Mouse (Mus musculus) CH12.LX (cell line): ENCODE data around the gene Rab3a. TPM values are rescaled to one million over a fixed set of nuclear protein-coding genes. Genes with fewer than 3 reads are reported as not detected.

Experiments
- DNase-seq: peaks from one replicate; pipeline ENCODE4 v3.0.0-alpha.2; 2013; ENCODE audit errors: extremely low read depth
- H3K27ac ChIP-seq: 2 replicates; pipeline ENCODE4 v1.5.1; 2012; ENCODE audit warnings: low read depth, mild to moderate bottlenecking, control low read depth, moderate library complexity; ENCODE audit not compliant: insufficient read depth
- H3K27me3 ChIP-seq: replicated peaks from 2 replicates; pipeline ENCODE3; 2012; ENCODE audit warnings: inconsistent platforms
- H3K36me3 ChIP-seq, 2 experiments: replicated peaks in 1 of 2; 2 replicates each; pipeline versions ENCODE3 to v1.6.1; 2012; ENCODE audit warnings: inconsistent platforms in 1 of 2, low read length in 1 of 2, mild to moderate bottlenecking in 1 of 2, mixed read lengths in 1 of 2, moderate library complexity in 1 of 2; ENCODE audit not compliant: control insufficient read depth in 1 of 2, insufficient read depth in 1 of 2
- H3K4me1 ChIP-seq, 2 experiments: 2 replicates each; pipeline ENCODE4 v1.6.1; 2012; ENCODE audit warnings: inconsistent platforms in 1 of 2, moderate library complexity in 1 of 2; ENCODE audit not compliant: insufficient read depth in 2 of 2, control insufficient read depth in 1 of 2
- H3K4me2 ChIP-seq: 2 replicates; pipeline ENCODE4 v1.6.1; 2012; ENCODE audit warnings: low read depth, mild to moderate bottlenecking, control low read depth; ENCODE audit not compliant: poor library complexity, insufficient read depth, severe bottlenecking
- H3K4me3 ChIP-seq, 3 experiments: fragments of 150-350 bp in 1 of 3; sonication (generic) in 1 of 3; replicated peaks in 1 of 3; 2 replicates each; pipeline versions ENCODE3 to v1.5.1; 2011 to 2012; ENCODE audit warnings: low read depth in 2 of 3, low read length in 2 of 3, mild to moderate bottlenecking in 2 of 3, moderate library complexity in 2 of 3, control low read depth in 1 of 3, improper control_type of control experiment in 1 of 3, inconsistent platforms in 1 of 3, mixed read lengths in 1 of 3; ENCODE audit not compliant: poor library complexity in 1 of 3
- H3K79me2 ChIP-seq: replicated peaks from 2 replicates; pipeline ENCODE4 v1.6.1; 2012; ENCODE audit warnings: mild to moderate bottlenecking, moderate library complexity; ENCODE audit not compliant: control insufficient read depth, poor library complexity, insufficient read depth, severe bottlenecking; ENCODE audit errors: extremely low read depth
- H3K9ac ChIP-seq: 2 replicates; pipeline ENCODE4 v1.6.1; 2012; ENCODE audit warnings: low read depth, mild to moderate bottlenecking, control low read depth, moderate library complexity; ENCODE audit not compliant: insufficient read depth
- H3K9me3 ChIP-seq: replicated peaks from 2 replicates; pipeline ENCODE3; 2012; ENCODE audit warnings: low read length, inconsistent platforms, mixed read lengths
- BHLHE40 ChIP-seq: IDR thresholded peaks from 2 replicates; pipeline ENCODE4 v1.6.1; 2011; ENCODE audit warnings: mild to moderate bottlenecking, low read depth, low read length, improper control_type of control experiment
- CHD1 ChIP-seq: IDR thresholded peaks from 2 replicates; pipeline ENCODE4 v1.6.1; 2012; ENCODE audit warnings: low read depth, low read length, improper control_type of control experiment, inconsistent platforms
- CHD2 ChIP-seq: IDR thresholded peaks from 2 replicates; pipeline ENCODE4 v1.6.1; 2011; ENCODE audit warnings: low read length, improper control_type of control experiment
- CTCF ChIP-seq, 2 experiments: IDR thresholded peaks in 1 of 2; conservative IDR thresholded peaks in 1 of 2; 2 replicates each; pipeline ENCODE4 v1.5.1; 2011 to 2012; ENCODE audit warnings: low read depth in 2 of 2, low read length in 2 of 2, improper control_type of control experiment in 1 of 2, inconsistent platforms in 1 of 2, mild to moderate bottlenecking in 1 of 2, moderate library complexity in 1 of 2
- E2F4 ChIP-seq: IDR thresholded peaks from 2 replicates; pipeline ENCODE4 v1.6.1; 2011; ENCODE audit warnings: low read depth, low read length, improper control_type of control experiment; ENCODE audit not compliant: insufficient replicate concordance
- ELF1 ChIP-seq: IDR thresholded peaks from 2 replicates; pipeline ENCODE4 v1.6.1; 2014; ENCODE audit warnings: low read depth, mild to moderate bottlenecking, inconsistent platforms, low read length, improper control_type of control experiment
- EP300 ChIP-seq: IDR thresholded peaks from 2 replicates; pipeline ENCODE4 v1.6.1; 2011; ENCODE audit warnings: low read length, improper control_type of control experiment
- ETS1 ChIP-seq: conservative IDR thresholded peaks from 2 replicates; pipeline ENCODE4 v1.6.1; 2012; ENCODE audit warnings: low read depth, mild to moderate bottlenecking, inconsistent platforms, low read length, improper control_type of control experiment, moderate library complexity
- GABPA ChIP-seq: IDR thresholded peaks from 2 replicates; pipeline ENCODE4 v1.6.1; 2012; ENCODE audit warnings: low read depth, low read length, improper control_type of control experiment, inconsistent platforms; ENCODE audit not compliant: insufficient replicate concordance
- HCFC1 ChIP-seq: IDR thresholded peaks from 2 replicates; pipeline ENCODE4 v1.6.1; 2012; ENCODE audit warnings: low read depth, mild to moderate bottlenecking, inconsistent platforms, low read length, improper control_type of control experiment
- JUN ChIP-seq: IDR thresholded peaks from 2 replicates; pipeline ENCODE4 v1.6.1; 2011; ENCODE audit warnings: low read depth, mild to moderate bottlenecking, low read length, improper control_type of control experiment, moderate library complexity; ENCODE audit not compliant: insufficient read depth
- JUND ChIP-seq: conservative IDR thresholded peaks from 2 replicates; pipeline ENCODE4 v1.6.1; 2011; ENCODE audit warnings: low read depth, low read length, improper control_type of control experiment
- KAT2A ChIP-seq: IDR thresholded peaks from 2 replicates; pipeline ENCODE4 v1.6.1; 2012; ENCODE audit warnings: low read length, improper control_type of control experiment, inconsistent platforms; ENCODE audit not compliant: insufficient replicate concordance
- MAFK ChIP-seq: IDR thresholded peaks from 2 replicates; pipeline ENCODE4 v1.6.1; 2011; ENCODE audit warnings: low read length, improper control_type of control experiment; ENCODE audit not compliant: insufficient replicate concordance
- MAX ChIP-seq: IDR thresholded peaks from 2 replicates; pipeline ENCODE4 v1.6.1; 2011; ENCODE audit warnings: low read length, improper control_type of control experiment
- MAZ ChIP-seq: IDR thresholded peaks from 2 replicates; pipeline ENCODE4 v1.6.1; 2012; ENCODE audit warnings: low read depth, mild to moderate bottlenecking, inconsistent platforms, low read length, improper control_type of control experiment, moderate library complexity
- MXI1 ChIP-seq: IDR thresholded peaks from 2 replicates; pipeline ENCODE4 v1.6.1; 2011; ENCODE audit warnings: mild to moderate bottlenecking, low read depth, low read length, improper control_type of control experiment
- MYC ChIP-seq: IDR thresholded peaks from 2 replicates; pipeline ENCODE4 v1.6.1; 2011; ENCODE audit warnings: low read depth, mild to moderate bottlenecking, improper control_type of control experiment, low read length
- NELFE ChIP-seq: IDR thresholded peaks from 2 replicates; pipeline ENCODE4 v1.6.1; 2011; ENCODE audit warnings: low read depth, low read length, improper control_type of control experiment
- NRF1 ChIP-seq: IDR thresholded peaks from 2 replicates; pipeline ENCODE4 v1.6.1; 2014; ENCODE audit warnings: low read depth, mild to moderate bottlenecking, inconsistent platforms, low read length, improper control_type of control experiment, moderate library complexity
- PAX5 ChIP-seq: IDR thresholded peaks from 2 replicates; pipeline ENCODE4 v1.6.1; 2012; ENCODE audit warnings: low read length, inconsistent platforms, mixed read lengths
- POLR2A ChIP-seq: IDR thresholded peaks from 2 replicates; pipeline ENCODE4 v1.6.1; 2011; ENCODE audit warnings: low read depth, mild to moderate bottlenecking, improper control_type of control experiment, low read length
- RAD21 ChIP-seq: IDR thresholded peaks from 2 replicates; pipeline ENCODE4 v1.6.1; 2011; ENCODE audit warnings: low read depth, mild to moderate bottlenecking, low read length, improper control_type of control experiment, moderate library complexity
- RCOR1 ChIP-seq: conservative IDR thresholded peaks from 2 replicates; pipeline ENCODE4 v1.6.1; 2012; ENCODE audit warnings: low read depth, mild to moderate bottlenecking, inconsistent platforms, low read length, improper control_type of control experiment
- SMC3 ChIP-seq: IDR thresholded peaks from 2 replicates; pipeline ENCODE4 v1.6.1; 2011; ENCODE audit warnings: low read depth, low read length, improper control_type of control experiment
- TCF12 ChIP-seq: IDR thresholded peaks from 2 replicates; pipeline ENCODE4 v1.6.1; 2014; ENCODE audit warnings: low read depth, mild to moderate bottlenecking, inconsistent platforms, low read length, improper control_type of control experiment
- UBTF ChIP-seq: IDR thresholded peaks from 2 replicates; pipeline ENCODE4 v1.6.1; 2012; ENCODE audit warnings: low read depth, mild to moderate bottlenecking, inconsistent platforms, low read length, improper control_type of control experiment, moderate library complexity
- USF1 ChIP-seq: IDR thresholded peaks from 2 replicates; pipeline ENCODE4 v1.6.1; 2014; ENCODE audit warnings: low read depth, mild to moderate bottlenecking, inconsistent platforms, low read length, improper control_type of control experiment
- USF2 ChIP-seq: conservative IDR thresholded peaks from 2 replicates; pipeline ENCODE4 v1.6.1; 2011; ENCODE audit warnings: low read depth, low read length, improper control_type of control experiment
- ZC3H11A ChIP-seq: IDR thresholded peaks from 2 replicates; pipeline ENCODE4 v1.6.1; 2012; ENCODE audit warnings: low read depth, mild to moderate bottlenecking, inconsistent platforms, low read length, improper control_type of control experiment
- ZKSCAN1 ChIP-seq: IDR thresholded peaks from 2 replicates; pipeline ENCODE4 v1.6.1; 2012; ENCODE audit warnings: low read depth, inconsistent platforms, low read length, improper control_type of control experiment, borderline replicate concordance
- ZMIZ1 ChIP-seq: IDR thresholded peaks from 2 replicates; pipeline ENCODE4 v1.6.1; 2012; ENCODE audit warnings: low read depth, mild to moderate bottlenecking, inconsistent platforms, low read length, improper control_type of control experiment
- ZNF384 ChIP-seq: IDR thresholded peaks from 2 replicates; pipeline ENCODE4 v1.6.1; 2012; ENCODE audit warnings: low read depth, low read length, improper control_type of control experiment, inconsistent platforms
- dilution Hi-C: fragments of 300-500 bp; cut with MboI; formaldehyde crosslinking; loops from 2 replicates; pipeline ENCODE4 v1.14.3; 2020; ENCODE audit warnings: low sequenced_read_pairs; ENCODE audit not compliant: extremely low pct_unique_long_range_greater_than_20kb, extremely low pct_ligation_motif_present
- in situ Hi-C: fragments of 300-500 bp; cut with MboI; formaldehyde crosslinking; loops from 3 replicates; pipeline ENCODE4 v1.14.3; 2019; ENCODE audit warnings: low sequenced_read_pairs, low pct_ligation_motif_present, low pct_unique_long_range_greater_than_20kb, mixed read lengths
- polyA plus RNA-seq: library from polyadenylated mRNA; unstranded; fragments of >175 nt; gene quantifications from 2 replicates; pipeline ENCODE4 v1.2.1, GENCODE M21; 2012; ENCODE audit warnings: low read depth; ENCODE audit not compliant: insufficient read length
- total RNA-seq, 2 experiments: library from RNA; depleted of rRNA; stranded (reverse); fragments of 300-350 nt in 1 of 2; fragments of >200 nt in 1 of 2; gene quantifications; 2 replicates each; pipeline ENCODE4 v1.2.3; 2012 to 2014

Rab3a gene
- total and polyA plus RNA-seq, 3 experiments: 0.87 to 1.9 (median 0.99) TPM

GRCm38 (mm10) chr8:70756476-70757040 lies 2.1 kb downstream of the Rab3a start:
- in situ Hi-C loops: no loop called here

GRCm38 (mm10) chr8:70757523-70758307 lies 3.2 kb downstream of the Rab3a start:
- Histone ChIP-seq H3K27me3 (no peaks in the 10 kb centered on the region), H3K4me3 (no peak overlapping the region), H3K36me3 (peaks cover 20 to 43% of the 10 kb centered on the region in 2 experiments), H3K27ac (no peak overlapping the region)
- dilution Hi-C loops: no loop called here
- no peak for TF ChIP-seq USF1
- TF ChIP-seq ETS1: no peak
- TF ChIP-seq ZNF384: no peak
- no peak for TF ChIP-seq TCF12
- TF ChIP-seq HCFC1: no peak
- TF ChIP-seq ZMIZ1: no peak
- no peak for TF ChIP-seq JUND
- TF ChIP-seq CTCF (conservative IDR thresholded peaks at IDR 0.05 in 1 of 2, IDR thresholded peaks at IDR 0.05 in 1 of 2; ENCODE audit: low read depth in 2 of 2, low read length in 2 of 2): peak; percentile 36 to 79; a peak in 2 of 4 replicates
- no peak for TF ChIP-seq NRF1
- TF ChIP-seq JUN: no peak
- no peak for TF ChIP-seq BHLHE40
- TF ChIP-seq EP300: no peak
- TF ChIP-seq USF2: no peak
- TF ChIP-seq MAZ: no peak
- no peak for TF ChIP-seq CHD1
- TF ChIP-seq RAD21: peak; percentile 87
- TF ChIP-seq SMC3: peak; percentile 69
- no peak for TF ChIP-seq GABPA
- TF ChIP-seq, all 38 proteins: peak for 3
- DNase-seq: no peak
- Histone ChIP-seq H3K9me3 (no peaks in the 10 kb centered on the region), H3K79me2 (no peaks in the 10 kb centered on the region), H3K4me1 (peaks cover 8 to 48% of the 10 kb centered on the region in 2 experiments), H3K9ac (no peak overlapping the region), H3K4me2 (no peak overlapping the region)
- in situ Hi-C loops: no loop called here

More at GRCm38 (mm10) chr8:70756476-70757040, 2.1 kb downstream of the Rab3a start:
- no peaks in the 10 kb centered on the region for H3K9me3 ChIP-seq
- H3K9ac ChIP-seq: no peak overlapping the region
- H3K36me3 ChIP-seq: peaks cover 20 to 35% of the 10 kb centered on the region in 2 experiments
- H3K4me1 ChIP-seq: peaks cover 8 to 46% of the 10 kb centered on the region in 2 experiments
- H3K4me2 ChIP-seq: no peak overlapping the region
- H3K4me3 ChIP-seq: no peak overlapping the region
- H3K79me2 ChIP-seq: no peaks in the 10 kb centered on the region
- dilution Hi-C loops: no loop called here
- TF ChIP-seq POLR2A: no peak
- no peak for TF ChIP-seq KAT2A
- TF ChIP-seq RCOR1: no peak
- no peak for TF ChIP-seq MAX
- TF ChIP-seq BHLHE40: no peak
- no peak for TF ChIP-seq NELFE
- TF ChIP-seq CHD2: no peak
- TF ChIP-seq MXI1: no peak
- no peak for TF ChIP-seq E2F4
- TF ChIP-seq PAX5: no peak
- no peak for TF ChIP-seq ZNF384
- TF ChIP-seq ZC3H11A: no peak
- TF ChIP-seq SMC3: no peak
- TF ChIP-seq RAD21: no peak
- TF ChIP-seq MYC: no peak
- TF ChIP-seq UBTF: no peak
- no peak for TF ChIP-seq ELF1
- TF ChIP-seq ZKSCAN1: no peak
- TF ChIP-seq MAFK: no peak
- TF ChIP-seq, all 38 proteins: peak for 0
- Histone ChIP-seq H3K27me3 (no peaks in the 10 kb centered on the region), H3K27ac (no peak overlapping the region)
- DNase-seq: no peak
